Mouse (Mus musculus) heart, adult 2 months (tissue): ENCODE results near the gene Cpt2. TPM values are rescaled to one million over a fixed set of nuclear protein-coding genes. Genes with fewer than 3 reads are reported as not detected.

Source experiments
- DNase-seq, 2 experiments: peaks; one replicate each; pipeline ENCODE4 v3.0.0; 2021
- H3K27ac ChIP-seq: fragments of 200-600 bp; 2 replicates; pipeline ENCODE4 v1.8.1; 2022
- H3K27me3 ChIP-seq: fragments of 200-500 bp; 2 replicates; pipeline ENCODE4 v1.6.1; 2012; ENCODE audit warnings: mild to moderate bottlenecking, low read length, inconsistent platforms, mixed read lengths; ENCODE audit not compliant: control insufficient read depth, insufficient read depth
- H3K36me3 ChIP-seq: fragments of 200-500 bp; 2 replicates; pipeline ENCODE4 v1.6.1; 2012; ENCODE audit warnings: low read length, inconsistent platforms; ENCODE audit not compliant: control insufficient read depth, insufficient read depth
- H3K4me1 ChIP-seq: fragments of 200-500 bp; 2 replicates; pipeline ENCODE4 v1.6.1; 2011; ENCODE audit warnings: low read length; ENCODE audit not compliant: control insufficient read depth, insufficient read depth
- H3K4me3 ChIP-seq: fragments of 200-600 bp; 2 replicates; pipeline ENCODE4 v1.8.1; 2022
- H3K79me2 ChIP-seq: fragments of 200-500 bp; replicated peaks from 2 replicates; pipeline ENCODE4 v1.6.1; 2012; ENCODE audit warnings: mild to moderate bottlenecking, inconsistent platforms, low read length, moderate library complexity, mixed read lengths; ENCODE audit not compliant: control insufficient read depth, insufficient read depth
- H3K9ac ChIP-seq: fragments of 200-500 bp; 2 replicates; pipeline ENCODE4 v1.6.1; 2012; ENCODE audit warnings: low read depth, mild to moderate bottlenecking, control low read depth, inconsistent platforms, low read length, mixed read lengths
- CTCF ChIP-seq: fragments of 200-600 bp; IDR thresholded peaks from 2 replicates; pipeline ENCODE4 v1.8.1; 2022; ENCODE audit warnings: antibody characterized with exemption, mild to moderate bottlenecking, moderate library complexity
- EP300 ChIP-seq: fragments of 200-500 bp; IDR thresholded peaks from 2 replicates; pipeline ENCODE4 v1.6.1; 2011; ENCODE audit warnings: low read depth, low read length, control low read depth; ENCODE audit not compliant: insufficient read depth
- POLR2A ChIP-seq: fragments of 200-500 bp; IDR thresholded peaks from 2 replicates; pipeline ENCODE4 v1.6.1; 2011; ENCODE audit warnings: mild to moderate bottlenecking, low read depth, low read length, control low read depth; ENCODE audit not compliant: insufficient read depth
- WGBS: fragments of 180-500 bp; shearing (Covaris S2); methylation state at CpG from one replicate; pipeline ENCODE4 v1.1.7; 2018; 5-methylcytosine and 5-hydroxymethylcytosine counted together
- intact Hi-C: fragments of 180-260 bp; cut with DNase I; formaldehyde crosslinking; loops from one replicate; pipeline ENCODE4 v1.15.1; 2025
- polyA plus RNA-seq: library from polyadenylated mRNA; depleted of rRNA; stranded (reverse); fragments of >200 nt; gene quantifications from 2 replicates; pipeline ENCODE4 v1.2.3, GENCODE M21; 2012
- total RNA-seq, 2 experiments: library from RNA; stranded (reverse); gene quantifications; 2 replicates each; pipeline ENCODE4 v1.2.3; 2021

Gene Cpt2
- total and polyA plus RNA-seq, 3 experiments, result 275 to 281 (median 278) TPM

DNA sequence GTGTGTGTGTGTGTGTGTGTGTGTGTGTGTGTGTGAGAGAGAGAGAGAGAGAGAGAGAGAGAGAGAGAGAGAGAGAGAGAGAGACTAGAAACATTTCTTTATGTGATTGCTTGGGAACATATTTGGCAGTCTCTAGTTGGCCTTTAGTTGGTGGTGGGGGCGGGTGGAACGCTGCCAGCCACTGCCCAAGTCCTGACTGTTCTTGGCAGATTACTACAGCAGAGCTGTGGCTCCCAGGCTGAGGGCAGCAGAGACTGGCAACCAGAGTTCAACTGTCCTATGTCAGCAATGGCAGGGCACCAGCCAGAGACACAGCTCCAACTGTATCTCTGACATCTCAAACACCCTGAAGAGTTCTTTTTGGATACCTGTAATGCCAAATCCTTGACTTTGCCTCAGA, 20.7 kb upstream of the Cpt2 start:
- 54% methylated on average over 2 of the region's 2 CpGs for WGBS
- TF ChIP-seq CTCF (peak; percentile 21), EP300 (no peak)
- Histone ChIP-seq H3K36me3 (no peaks in the 10 kb centered on the region), H3K9ac (no peak overlapping the region), H3K79me2 (no peaks in the 10 kb centered on the region), H3K27ac (no peak overlapping the region), H3K4me3 (no peak overlapping the region), H3K27me3 (no peaks in the 10 kb centered on the region), H3K4me1 (peaks cover 1% of the 10 kb centered on the region)
- peak in 1 of 2 experiments; percentile 44 for DNase-seq
- intact Hi-C loops, result no loop called here

DNA sequence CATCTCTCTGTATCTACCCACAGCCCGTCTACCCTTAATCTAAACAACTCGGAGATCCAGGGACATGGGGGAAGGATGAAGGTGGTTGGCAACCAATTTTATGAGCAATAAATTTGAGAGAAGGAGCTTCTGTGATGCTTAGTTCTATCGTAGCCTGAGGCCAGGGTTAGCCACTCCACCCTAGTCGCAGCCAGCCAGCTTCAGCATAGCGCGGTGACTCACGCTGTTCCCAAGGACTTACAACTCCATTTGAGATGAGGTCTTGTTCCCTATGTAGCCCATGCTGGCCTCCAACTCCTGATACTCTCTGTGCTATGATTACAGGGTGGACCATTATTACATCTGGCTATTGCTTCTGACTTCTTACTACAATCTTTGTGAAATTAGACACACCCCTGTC, 19.3 kb upstream of the Cpt2 start:
- Histone ChIP-seq H3K36me3 (no peaks in the 10 kb centered on the region), H3K27me3 (no peaks in the 10 kb centered on the region), H3K4me1 (peaks cover 1% of the 10 kb centered on the region; the same call in 1 of the 2 replicates), H3K9ac (no peak overlapping the region), H3K79me2 (no peaks in the 10 kb centered on the region), H3K4me3 (no peak overlapping the region), H3K27ac (no peak overlapping the region)
- WGBS, result 91% methylated on average over 7 of the region's 7 CpGs
- DNase-seq, result no peak
- TF ChIP-seq CTCF, result no peak
- no peak for TF ChIP-seq EP300
- no peak for TF ChIP-seq POLR2A
- intact Hi-C loops, result no loop called here

DNA sequence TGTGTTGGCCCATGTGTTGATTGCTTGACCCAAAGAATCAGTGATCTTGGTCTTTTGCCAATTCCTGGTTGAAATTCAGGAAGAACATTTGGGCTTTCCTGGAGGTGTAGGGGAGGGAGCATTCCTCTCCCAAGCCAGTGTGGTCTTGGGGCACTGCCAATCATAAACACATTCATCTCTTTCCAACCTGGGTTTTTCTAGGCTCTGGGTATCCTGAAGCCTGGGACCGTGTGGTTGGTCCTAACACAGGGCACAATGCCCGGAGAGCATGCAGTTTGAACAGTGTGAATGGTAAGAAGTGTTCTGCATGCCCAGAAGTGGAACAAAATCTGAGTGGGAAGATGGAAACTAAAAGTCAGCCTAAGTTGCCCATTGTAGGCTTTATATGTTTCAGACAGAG, 14.7 kb upstream of the Cpt2 start:
- H3K4me3 ChIP-seq, result no peak overlapping the region
- no peak for DNase-seq
- H3K79me2 ChIP-seq, result no peaks in the 10 kb centered on the region
- intact Hi-C loops, result loop anchor here (5.0 kb wide), 1 partner anchor 389 kb away; the partner anchor contains the start of gene Coa7
- no peak overlapping the region for H3K9ac ChIP-seq
- H3K27ac ChIP-seq, result no peak overlapping the region
- H3K4me1 ChIP-seq, result peaks cover 3% of the 10 kb centered on the region
- no peaks in the 10 kb centered on the region for H3K27me3 ChIP-seq
- no peaks in the 10 kb centered on the region for H3K36me3 ChIP-seq
- TF ChIP-seq EP300 (no peak), POLR2A (no peak), CTCF (no peak)
- 81% methylated on average over 2 of the region's 2 CpGs for WGBS

- Histone ChIP-seq H3K27me3 (no peaks in the 10 kb centered on the region), H3K36me3 (no peaks in the 10 kb centered on the region), H3K4me3 (no peak overlapping the region), H3K27ac (peak overlapping the region; percentile 20; the same call in 1 of the 2 replicates), H3K4me1 (peaks cover 3% of the 10 kb centered on the region), H3K79me2 (no peaks in the 10 kb centered on the region), H3K9ac (no peak overlapping the region)
- peak; percentile 73 to 75 for DNase-seq
- intact Hi-C loops, result loop anchor here (5.0 kb wide), 1 partner anchor 390 kb away; the partner anchor contains the start of gene Coa7
- TF ChIP-seq POLR2A (no peak), CTCF (peak; percentile 78), EP300 (0 out of 2 replicates have a peak, but pooled peaks have one; percentile 33)
- 16% methylated on average over 6 of the region's 6 CpGs for WGBS
Observed at GRCm38 (mm10) chr4:107937338-107937737, 13.9 kb upstream of the Cpt2 start.

- no peak for TF ChIP-seq POLR2A
- TF ChIP-seq CTCF, result no peak
- no peak for TF ChIP-seq EP300
- Histone ChIP-seq H3K27me3 (no peaks in the 10 kb centered on the region), H3K36me3 (no peaks in the 10 kb centered on the region), H3K4me1 (peaks cover 3% of the 10 kb centered on the region), H3K79me2 (no peaks in the 10 kb centered on the region), H3K9ac (no peak overlapping the region), H3K4me3 (no peak overlapping the region), H3K27ac (no peak overlapping the region)
- 60% methylated on average over 3 of the region's 3 CpGs for WGBS
- intact Hi-C loops, result loop anchor here (5.0 kb wide), 1 partner anchor 392 kb away; the partner anchor contains the start of gene Coa7
- no peak for DNase-seq
Observed at GRCm38 (mm10) chr4:107935254-107935653, 11.8 kb upstream of the Cpt2 start.

DNA sequence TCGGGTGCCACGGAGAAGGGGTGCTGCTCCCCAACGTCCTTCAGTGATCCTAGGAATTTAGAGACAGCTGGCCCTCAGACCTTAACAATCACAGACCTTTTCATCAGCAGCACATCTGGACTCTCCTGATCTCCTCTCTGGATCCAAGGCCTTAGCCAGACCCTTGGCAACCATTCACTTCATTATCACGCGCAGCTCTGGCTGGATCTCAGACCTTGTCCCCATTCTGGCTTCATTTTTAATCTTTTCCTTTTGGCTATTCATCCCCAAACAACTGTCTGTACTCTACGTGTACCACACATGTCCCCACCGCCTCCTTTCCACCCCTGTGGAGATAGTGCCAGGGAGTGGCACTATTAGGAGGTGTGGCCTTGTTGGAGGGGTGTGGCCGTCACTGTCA, 9.8 kb upstream of the Cpt2 start:
- Histone ChIP-seq H3K27me3 (no peaks in the 10 kb centered on the region), H3K9ac (no peak overlapping the region), H3K36me3 (no peaks in the 10 kb centered on the region), H3K27ac (no peak overlapping the region), H3K4me1 (peaks cover 3% of the 10 kb centered on the region), H3K79me2 (no peaks in the 10 kb centered on the region), H3K4me3 (no peak overlapping the region)
- intact Hi-C loops, result no loop called here
- peak in 1 of 2 experiments; percentile 22 for DNase-seq
- TF ChIP-seq CTCF (no peak), POLR2A (no peak), EP300 (no peak)
- 67% methylated on average over 8 of the region's 8 CpGs for WGBS
